Mouse (Mus musculus) CD4-positive, CD25-positive, alpha-beta regulatory T cell (primary cell): ENCODE measurements around the gene Acap2. TPM values are rescaled to one million over a fixed set of nuclear protein-coding genes. Genes with fewer than 3 reads are reported as not detected.

ENCODE experiments used
- polyA plus RNA-seq: library from polyadenylated mRNA; unstranded; fragments of 100-300 nt; shearing (Covaris generic); gene quantifications from one replicate; pipeline ENCODE4 v1.2.1, GENCODE M21; 2017

Gene Acap2
- 41.9 TPM for polyA plus RNA-seq

DNA sequence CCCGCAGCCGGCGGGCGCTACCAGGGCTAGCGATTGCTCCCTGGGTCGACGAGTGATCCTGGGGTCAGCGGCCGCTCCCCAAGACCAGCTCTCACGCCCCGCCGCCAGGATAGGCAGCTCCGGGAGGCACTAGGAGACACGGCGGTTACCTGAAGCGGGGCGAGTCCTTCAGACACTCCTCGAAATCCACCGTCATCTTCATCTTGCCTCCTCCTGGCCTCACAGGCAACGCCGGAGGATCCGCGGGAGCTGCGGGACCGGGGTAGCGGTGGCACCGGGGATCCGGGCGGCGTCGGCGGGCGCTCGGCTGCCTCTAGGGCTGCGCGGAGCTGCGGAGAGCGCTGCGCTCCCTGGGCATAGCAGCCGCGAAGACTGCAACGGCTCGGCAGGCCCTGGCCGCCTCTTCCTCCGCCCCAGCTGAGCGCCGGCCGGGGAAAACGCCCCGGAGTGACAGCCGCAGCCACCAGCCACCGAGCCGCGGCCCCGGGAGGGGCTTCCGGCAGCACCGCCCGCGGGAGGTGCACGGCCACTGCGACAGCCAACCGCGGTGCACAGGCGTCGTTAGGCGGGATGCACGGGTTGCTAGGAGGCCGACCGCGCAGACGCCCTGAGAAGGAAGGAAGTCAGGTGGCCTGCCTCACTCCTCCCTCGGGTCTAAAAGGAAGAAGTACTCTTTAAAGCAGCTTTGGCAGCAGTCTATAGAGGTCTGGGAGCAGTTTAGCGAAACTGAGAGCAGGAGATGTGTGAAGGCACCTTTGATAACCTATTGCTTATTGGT lies at the start of gene Acap2:
Gene Acap2 (minus strand): TSS at position 456 of the 778 bp plus-strand sequence.

DNA sequence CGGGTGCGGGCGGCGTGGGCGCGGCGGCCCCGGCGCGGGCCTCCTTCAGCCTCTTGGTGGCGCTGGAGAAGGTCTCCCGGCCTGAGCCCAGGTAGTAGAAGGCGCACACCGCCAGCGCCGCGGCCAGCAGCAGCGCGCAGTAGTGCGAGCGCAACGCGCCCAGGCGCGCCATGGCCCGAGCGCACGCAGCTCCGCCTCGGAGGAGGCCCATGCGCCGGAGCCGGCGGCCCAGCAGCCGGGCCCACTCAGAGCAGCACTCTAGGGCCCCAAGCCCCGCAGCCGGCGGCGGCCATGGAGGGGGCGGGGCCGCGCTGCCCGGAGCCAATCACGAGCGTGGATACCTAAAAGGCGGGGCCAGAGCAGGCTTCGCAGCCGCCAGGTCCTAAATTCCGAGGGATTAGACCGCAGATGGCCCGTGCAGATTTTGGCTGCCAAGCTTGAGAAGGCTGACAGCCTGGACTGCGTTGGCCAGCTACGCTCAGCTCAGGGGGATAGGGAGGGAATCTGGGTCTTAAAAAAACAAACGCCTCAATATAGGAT lies 119.8 kb downstream of the Acap2 start, which contains the start of gene Xxylt1:
Gene Xxylt1 (minus strand): TSS at position 308 of the 540 bp plus-strand sequence.

Other genes starting within 250 kb of the Acap2 start
- 73.5 TPM for gene Xxylt1, start 119.8 kb downstream of the Acap2 start, polyA plus RNA-seq
- 46.9 TPM for gene Ppp1r2, start 74.0 kb upstream of the Acap2 start, polyA plus RNA-seq
- 0.11 TPM for gene Apod, start 113.6 kb upstream of the Acap2 start, polyA plus RNA-seq
- 47.0 TPM for gene Bdh1, start 221.0 kb upstream of the Acap2 start, polyA plus RNA-seq